Mouse (Mus musculus) adrenal gland, postnatal 25 days (tissue): ENCODE measurements around the gene Dnajb6. TPM values are rescaled to one million over a fixed set of nuclear protein-coding genes. Genes with fewer than 3 reads are reported as not detected.

Experiments
- DNase-seq: peaks from one replicate; pipeline ENCODE4 v3.0.0; 2021; ENCODE audit warnings: mixed read lengths
- total RNA-seq: library from RNA; stranded (reverse); gene quantifications from 2 replicates; pipeline ENCODE4 v1.2.3, GENCODE M21; 2021

The Dnajb6 gene
- total RNA-seq, 1 experiment from 2014 or later = 153 TPM

- DNase-seq = no peak
Observed at GRCm38 (mm10) chr5:29852376-29852775, 116.9 kb downstream of the Dnajb6 start.

- no peak for DNase-seq
Observed at GRCm38 (mm10) chr5:29853035-29853434, 117.5 kb downstream of the Dnajb6 start.

GRCm38 (mm10) chr5:29854376-29854775 is 118.9 kb downstream of the Dnajb6 start:
- no peak for DNase-seq

- DNase-seq = no peak
Observed at GRCm38 (mm10) chr5:29854971-29855370, 119.5 kb downstream of the Dnajb6 start.

GRCm38 (mm10) chr5:29861522-29861921 is 126.0 kb downstream of the Dnajb6 start:
- DNase-seq = no peak

- DNase-seq = no peak
Observed at GRCm38 (mm10) chr5:29862388-29862787, 126.9 kb downstream of the Dnajb6 start.

GRCm38 (mm10) chr5:29864291-29864737 is 128.8 kb downstream of the Dnajb6 start:
- DNase-seq = no peak

GRCm38 (mm10) chr5:29864994-29865393 is 129.5 kb downstream of the Dnajb6 start:
- no peak for DNase-seq

Other genes with a start within 250 kb of the Dnajb6 start
- gene Ube3c, start 166.4 kb upstream of the Dnajb6 start, total RNA-seq = 57.9 and 58.6 TPM in 2 replicates
- gene Gm5129, start 248 bp downstream of the Dnajb6 start, total RNA-seq = not detected in 2 replicates